Mouse (Mus musculus): ENCODE results near the gene Ephb2. TPM values are rescaled to one million over a fixed set of nuclear protein-coding genes. Genes with fewer than 3 reads are reported as not detected.

Gene Ephb2
- polyA plus RNA-seq, 1 experiment = 16.8 TPM

DNA sequence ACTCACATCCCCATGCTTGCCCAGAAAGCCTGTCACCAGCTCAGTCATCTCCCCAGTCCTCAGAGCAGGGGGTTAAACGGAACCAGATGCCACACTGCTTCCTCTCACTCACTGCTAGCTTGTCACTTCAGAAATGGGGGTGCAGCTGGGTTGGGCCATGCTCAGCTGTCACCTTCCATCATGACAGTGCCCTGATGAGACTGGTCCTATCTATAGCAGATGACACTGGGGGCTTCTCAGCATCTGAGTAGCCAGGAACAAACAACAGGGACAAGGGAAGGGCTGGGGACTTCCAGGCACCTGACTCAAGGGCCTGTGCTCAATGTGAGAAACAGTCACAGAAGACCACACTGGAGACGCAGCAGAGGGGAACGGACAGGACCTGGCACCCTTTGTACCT lies 122.4 kb downstream of the Ephb2 start:
- Histone ChIP-seq H3K79me2 (ENCODE audit: control insufficient read depth, insufficient read depth) (no peaks in the 10 kb centered on the region), H3K36me3 (ENCODE audit: control insufficient read depth, insufficient read depth) (no peaks in the 10 kb centered on the region), H3ac (ENCODE audit: control insufficient read depth, insufficient read length, low read depth) (no peak overlapping the region), H3K27me3 (ENCODE audit: control insufficient read depth, insufficient read depth, insufficient read length) (no peaks in the 10 kb centered on the region), H3K4me3 (ENCODE audit: insufficient read depth, poor library complexity, severe bottlenecking) (no peak overlapping the region), H3K79me3 (ENCODE audit: low read depth) (no peaks in the 10 kb centered on the region)
- TF ChIP-seq MAX (IDR thresholded peaks at IDR 0.05) = no peak
- peak; percentile 34 for TF ChIP-seq MYOD1 (IDR thresholded peaks at IDR 0.05; ENCODE audit: control insufficient read depth, insufficient read length, low read depth)

DNA sequence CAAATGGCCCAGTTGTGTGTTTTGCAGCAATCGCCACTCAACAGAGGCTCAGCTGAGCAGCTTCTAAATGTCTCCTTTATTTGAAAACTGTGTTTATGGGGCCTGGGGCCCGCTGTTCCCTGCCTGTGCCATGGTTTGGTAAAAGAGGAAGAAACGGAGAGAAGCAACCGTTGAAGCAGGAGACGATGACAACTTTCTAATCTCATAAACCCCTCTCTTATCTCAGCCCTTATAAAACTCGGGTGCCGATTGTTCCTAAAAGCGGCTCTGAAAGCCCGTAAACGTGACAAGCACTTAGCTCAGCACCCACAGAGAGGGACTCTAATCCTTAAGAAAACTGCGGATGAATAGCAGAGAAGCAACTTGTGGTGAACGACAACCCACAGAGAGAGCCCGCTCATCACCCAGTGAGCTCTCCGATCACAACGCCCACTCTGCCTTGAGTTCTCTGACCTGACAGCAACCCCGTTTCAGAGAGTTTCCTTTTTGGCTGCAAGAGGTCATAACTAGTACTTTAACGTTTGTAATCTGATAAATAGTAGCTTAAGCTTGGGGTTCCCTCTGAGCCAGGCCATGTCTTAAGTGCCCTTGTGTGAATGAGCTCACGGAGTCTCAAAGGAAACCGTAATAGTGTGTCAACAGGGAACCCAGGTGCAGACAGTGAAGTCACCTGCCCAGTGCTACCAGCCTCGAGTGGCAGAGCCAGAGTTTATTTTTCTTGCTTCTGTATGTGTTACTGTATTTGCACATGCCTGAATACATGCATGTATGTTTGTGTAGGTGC lies 123.6 kb downstream of the Ephb2 start:
- no peak overlapping the region for H3K4me3 ChIP-seq (ENCODE audit: insufficient read depth, poor library complexity, severe bottlenecking)
- H3K36me3 ChIP-seq (ENCODE audit: control insufficient read depth, insufficient read depth) = no peaks in the 10 kb centered on the region
- H3K27me3 ChIP-seq (ENCODE audit: control insufficient read depth, insufficient read depth, insufficient read length) = no peaks in the 10 kb centered on the region
- no peaks in the 10 kb centered on the region for H3K79me2 ChIP-seq (ENCODE audit: control insufficient read depth, insufficient read depth)
- H3ac ChIP-seq (ENCODE audit: control insufficient read depth, insufficient read length, low read depth) = no peak overlapping the region
- TF ChIP-seq CTCF (IDR thresholded peaks at IDR 0.05; ENCODE audit: control insufficient read depth, insufficient read depth, insufficient read length) (no peak), CEBPB (IDR thresholded peaks at IDR 0.05; ENCODE audit: low read depth) (no peak), MYOG (IDR thresholded peaks at IDR 0.05; ENCODE audit: control insufficient read depth, extremely low read depth, insufficient read length) (no peak), MYOD1 (IDR thresholded peaks at IDR 0.05; ENCODE audit: control insufficient read depth, insufficient read length, low read depth) (no peak), FOSL1 (IDR thresholded peaks at IDR 0.05; ENCODE audit: insufficient read depth, low read length, poor library complexity, severe bottlenecking) (no peak)
- H3K79me3 ChIP-seq (ENCODE audit: low read depth) = no peaks in the 10 kb centered on the region

DNA sequence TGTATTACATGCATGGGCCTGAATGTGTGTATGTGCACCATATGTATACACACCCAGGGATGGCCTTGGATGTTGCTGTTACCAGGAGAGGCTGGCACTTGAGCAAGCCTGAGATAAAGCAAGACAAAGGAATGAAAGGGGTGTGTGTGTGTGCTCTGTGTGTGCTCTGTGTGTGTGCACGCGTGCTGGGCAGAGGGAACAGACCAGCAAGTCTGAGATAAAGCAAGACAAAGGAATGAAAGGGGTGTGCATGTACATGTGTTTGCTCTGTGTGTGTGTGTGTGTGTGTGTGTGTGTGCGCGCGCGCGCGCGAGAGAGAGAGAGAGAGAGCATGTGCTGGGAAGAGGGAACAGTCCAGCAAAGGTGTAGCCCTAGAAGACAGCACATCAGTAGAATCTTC lies 125.4 kb downstream of the Ephb2 start:
- Histone ChIP-seq H3K36me3 (ENCODE audit: control insufficient read depth, insufficient read depth) (no peaks in the 10 kb centered on the region), H3K4me3 (ENCODE audit: insufficient read depth, poor library complexity, severe bottlenecking) (no peak overlapping the region), H3K79me3 (ENCODE audit: low read depth) (no peaks in the 10 kb centered on the region), H3ac (ENCODE audit: control insufficient read depth, insufficient read length, low read depth) (no peak overlapping the region), H3K79me2 (ENCODE audit: control insufficient read depth, insufficient read depth) (no peaks in the 10 kb centered on the region), H3K27me3 (ENCODE audit: control insufficient read depth, insufficient read depth, insufficient read length) (no peaks in the 10 kb centered on the region)
- TF ChIP-seq CEBPB (IDR thresholded peaks at IDR 0.05; ENCODE audit: low read depth) = no peak
- TF ChIP-seq USF1 (IDR thresholded peaks at IDR 0.05; ENCODE audit: low read depth) = no peak
- no peak for TF ChIP-seq MYOD1 (IDR thresholded peaks at IDR 0.05; ENCODE audit: control insufficient read depth, insufficient read length, low read depth)
- TF ChIP-seq FOSL1 (IDR thresholded peaks at IDR 0.05; ENCODE audit: insufficient read depth, low read length, poor library complexity, severe bottlenecking) = no peak
- TF ChIP-seq CTCF (IDR thresholded peaks at IDR 0.05; ENCODE audit: control insufficient read depth, insufficient read depth, insufficient read length) = no peak
- TF ChIP-seq MAX (IDR thresholded peaks at IDR 0.05) = no peak
- no peak for TF ChIP-seq MYOG (IDR thresholded peaks at IDR 0.05; ENCODE audit: control insufficient read depth, extremely low read depth, insufficient read length)

DNA sequence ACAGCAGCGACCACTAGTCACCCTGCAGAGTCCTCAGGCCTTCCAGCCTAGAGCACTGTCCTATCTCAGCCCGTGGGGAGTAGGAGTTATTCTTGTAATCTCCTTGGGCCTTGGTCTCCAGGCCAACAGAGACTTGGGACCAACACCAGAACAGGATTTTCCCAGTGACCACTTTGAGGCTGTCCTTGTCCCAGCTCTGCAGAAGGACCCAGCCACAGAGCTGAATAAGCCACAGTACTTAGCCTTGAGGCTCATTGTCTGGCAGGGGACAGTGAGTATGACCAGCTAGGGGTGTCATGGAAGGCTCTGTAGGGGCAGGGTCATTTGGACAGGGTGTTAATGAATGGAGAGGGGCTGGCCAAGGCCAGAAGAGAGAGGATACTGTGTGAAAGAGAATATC lies 126.8 kb downstream of the Ephb2 start:
- H3K4me3 ChIP-seq (ENCODE audit: insufficient read depth, poor library complexity, severe bottlenecking) = no peak overlapping the region
- H3K79me2 ChIP-seq (ENCODE audit: control insufficient read depth, insufficient read depth) = no peaks in the 10 kb centered on the region
- no peak overlapping the region for H3ac ChIP-seq (ENCODE audit: control insufficient read depth, insufficient read length, low read depth)
- no peak for TF ChIP-seq MAX (IDR thresholded peaks at IDR 0.05)
- no peak for TF ChIP-seq MYOD1 (IDR thresholded peaks at IDR 0.05; ENCODE audit: control insufficient read depth, insufficient read length, low read depth)
- no peak for TF ChIP-seq CEBPB (IDR thresholded peaks at IDR 0.05; ENCODE audit: low read depth)
- TF ChIP-seq CTCF (IDR thresholded peaks at IDR 0.05; ENCODE audit: control insufficient read depth, insufficient read depth, insufficient read length) = no peak
- TF ChIP-seq MYOG (IDR thresholded peaks at IDR 0.05; ENCODE audit: control insufficient read depth, extremely low read depth, insufficient read length) = no peak
- TF ChIP-seq FOSL1 (IDR thresholded peaks at IDR 0.05; ENCODE audit: insufficient read depth, low read length, poor library complexity, severe bottlenecking) = no peak
- no peak for TF ChIP-seq USF1 (IDR thresholded peaks at IDR 0.05; ENCODE audit: low read depth)
- H3K79me3 ChIP-seq (ENCODE audit: low read depth) = no peaks in the 10 kb centered on the region
- no peaks in the 10 kb centered on the region for H3K27me3 ChIP-seq (ENCODE audit: control insufficient read depth, insufficient read depth, insufficient read length)
- H3K36me3 ChIP-seq (ENCODE audit: control insufficient read depth, insufficient read depth) = no peaks in the 10 kb centered on the region

DNA sequence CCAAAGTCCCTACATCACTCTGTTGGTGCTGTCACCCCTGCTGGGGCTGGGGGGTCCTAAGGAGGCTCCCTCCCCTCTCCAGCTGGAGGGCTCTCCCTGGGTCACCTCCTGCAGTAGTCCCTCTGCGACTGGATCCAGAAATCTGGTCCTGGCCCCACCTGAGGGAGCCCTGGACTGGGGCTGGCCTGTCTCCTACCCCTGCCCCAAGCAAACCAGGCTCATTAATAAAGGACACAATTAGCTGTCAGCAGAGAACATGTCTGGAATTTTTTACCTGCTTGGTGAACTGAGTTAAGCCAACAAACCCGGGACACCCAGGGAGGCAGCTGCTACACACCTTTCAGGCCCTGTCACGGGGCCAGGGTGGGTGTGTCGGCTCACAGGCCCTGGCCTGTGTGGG lies 129.1 kb downstream of the Ephb2 start:
- H3K79me3 ChIP-seq (ENCODE audit: low read depth) = no peaks in the 10 kb centered on the region
- no peaks in the 10 kb centered on the region for H3K79me2 ChIP-seq (ENCODE audit: control insufficient read depth, insufficient read depth)
- no peak overlapping the region for H3ac ChIP-seq (ENCODE audit: control insufficient read depth, insufficient read length, low read depth)
- no peak for TF ChIP-seq MAX (IDR thresholded peaks at IDR 0.05)
- no peak for TF ChIP-seq FOSL1 (IDR thresholded peaks at IDR 0.05; ENCODE audit: insufficient read depth, low read length, poor library complexity, severe bottlenecking)
- TF ChIP-seq MYOD1 (IDR thresholded peaks at IDR 0.05; ENCODE audit: control insufficient read depth, insufficient read length, low read depth) = no peak
- TF ChIP-seq USF1 (IDR thresholded peaks at IDR 0.05; ENCODE audit: low read depth) = no peak
- TF ChIP-seq CTCF (IDR thresholded peaks at IDR 0.05; ENCODE audit: control insufficient read depth, insufficient read depth, insufficient read length) = no peak
- no peak for TF ChIP-seq CEBPB (IDR thresholded peaks at IDR 0.05; ENCODE audit: low read depth)
- TF ChIP-seq MYOG (IDR thresholded peaks at IDR 0.05; ENCODE audit: control insufficient read depth, extremely low read depth, insufficient read length) = no peak
- H3K36me3 ChIP-seq (ENCODE audit: control insufficient read depth, insufficient read depth) = no peaks in the 10 kb centered on the region
- H3K4me3 ChIP-seq (ENCODE audit: insufficient read depth, poor library complexity, severe bottlenecking) = no peak overlapping the region
- H3K27me3 ChIP-seq (ENCODE audit: control insufficient read depth, insufficient read depth, insufficient read length) = no peaks in the 10 kb centered on the region

DNA sequence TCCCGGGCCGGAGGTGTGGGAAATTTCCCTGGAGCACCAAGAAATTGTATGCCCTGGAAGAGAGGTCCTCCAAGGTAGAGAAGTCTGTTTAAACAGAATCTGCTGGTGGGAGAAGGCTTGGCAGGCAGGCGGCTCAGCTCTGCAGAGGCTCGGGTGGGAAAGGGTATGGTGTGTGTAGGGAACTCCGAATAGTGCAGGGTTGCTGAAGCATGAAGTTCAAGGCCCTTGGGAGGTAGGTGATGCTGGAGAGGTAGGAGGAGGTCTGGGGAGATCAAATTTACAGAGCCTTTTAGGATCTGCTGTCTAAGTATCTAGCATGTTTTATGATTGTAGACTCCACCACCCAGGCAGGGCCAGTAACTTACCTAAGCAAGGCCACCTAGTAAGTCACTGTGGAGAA lies 130.7 kb downstream of the Ephb2 start:
- Histone ChIP-seq H3K27me3 (ENCODE audit: control insufficient read depth, insufficient read depth, insufficient read length) (no peaks in the 10 kb centered on the region), H3ac (ENCODE audit: control insufficient read depth, insufficient read length, low read depth) (no peak overlapping the region), H3K36me3 (ENCODE audit: control insufficient read depth, insufficient read depth) (no peaks in the 10 kb centered on the region), H3K4me3 (ENCODE audit: insufficient read depth, poor library complexity, severe bottlenecking) (no peak overlapping the region), H3K79me3 (ENCODE audit: low read depth) (no peaks in the 10 kb centered on the region), H3K79me2 (ENCODE audit: control insufficient read depth, insufficient read depth) (no peaks in the 10 kb centered on the region)
- TF ChIP-seq CEBPB (IDR thresholded peaks at IDR 0.05; ENCODE audit: low read depth) = no peak

All from C2C12 (cell line).